Mouse (Mus musculus) lung, embryonic 16.5 days (tissue): ENCODE data around the gene Zfp618. TPM values are rescaled to one million over a fixed set of nuclear protein-coding genes. Genes with fewer than 3 reads are reported as not detected.

Experiments
- ATAC-seq: fragments of 200-750 bp; cut with Nextera tagmentation; 2 replicates; pipeline ENCODE4 v1.8.0; 2017; ENCODE audit warnings: low read depth, mild to moderate bottlenecking, moderate library complexity
- H3K27ac ChIP-seq: fragments of 300-500 bp; sonication (generic); 2 replicates; pipeline ENCODE4 v1.5.1; 2014; ENCODE audit warnings: mild to moderate bottlenecking, control low read depth, low read length
- H3K27me3 ChIP-seq: fragments of 300-500 bp; sonication (generic); 2 replicates; pipeline ENCODE4 v1.6.1; 2014; ENCODE audit warnings: low read depth, low read length, mixed read lengths; ENCODE audit not compliant: control insufficient read depth, insufficient read depth
- H3K36me3 ChIP-seq: fragments of 300-500 bp; sonication (generic); 2 replicates; pipeline ENCODE4 v1.6.1; 2014; ENCODE audit warnings: low read length; ENCODE audit not compliant: control insufficient read depth, insufficient read depth
- H3K4me1 ChIP-seq: fragments of 300-500 bp; sonication (generic); replicated peaks from 2 replicates; pipeline ENCODE4 v1.6.1; 2014; ENCODE audit warnings: low read length, mixed read lengths; ENCODE audit not compliant: control insufficient read depth, insufficient read depth
- H3K4me2 ChIP-seq: fragments of 300-500 bp; sonication (generic); 2 replicates; pipeline ENCODE4 v1.6.1; 2014; ENCODE audit warnings: low read depth, low read length, control low read depth
- H3K4me3 ChIP-seq: fragments of 300-500 bp; sonication (generic); 2 replicates; pipeline ENCODE4 v1.5.1; 2014; ENCODE audit warnings: mild to moderate bottlenecking, low read length, control low read depth
- H3K9ac ChIP-seq: fragments of 300-500 bp; sonication (generic); 2 replicates; pipeline ENCODE4 v1.6.1; 2014; ENCODE audit warnings: low read length, control low read depth
- H3K9me3 ChIP-seq: fragments of 300-500 bp; sonication (generic); 2 replicates; pipeline ENCODE4 v1.6.1; 2016; ENCODE audit warnings: low read length; ENCODE audit not compliant: control insufficient read depth
- WGBS: fragments of 180-500 bp; shearing (Covaris S2); extraction: QIAGEN DNeasy Blood & Tissue Kit; methylation state at CpG from one replicate; pipeline ENCODE4 v1.1.7; 2014; 5-methylcytosine and 5-hydroxymethylcytosine counted together
- polyA plus RNA-seq: library from polyadenylated mRNA; unstranded; fragments of >200 nt; fragmentation: Nextera tagmentation; extraction: Ambion mirVana; gene quantifications from 2 replicates; pipeline ENCODE4 v1.2.1, GENCODE M21; 2015

Zfp618 gene
- polyA plus RNA-seq, 1 experiment from 2014 or later = 26.7 TPM

DNA sequence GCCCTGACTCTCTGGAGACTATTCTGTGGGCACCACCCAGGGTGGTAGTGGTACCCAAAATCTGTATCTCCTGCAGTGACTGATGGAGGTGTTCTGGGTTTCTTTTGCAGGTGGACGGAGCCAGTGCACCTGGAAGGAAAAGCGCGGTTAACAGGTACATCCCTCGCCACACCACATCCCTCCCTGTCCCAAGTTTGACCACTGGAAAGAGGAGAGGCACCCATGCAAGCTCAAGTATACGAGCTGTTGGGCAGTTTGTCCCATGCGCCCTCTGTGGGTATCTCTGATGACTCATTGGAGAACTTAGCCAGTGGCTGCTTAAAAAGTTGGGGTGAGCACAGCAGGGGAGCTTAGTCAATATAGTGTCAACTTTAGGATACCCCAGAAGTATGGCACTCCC is 96.0 kb downstream of the Zfp618 start:
- Histone ChIP-seq H3K4me1 (peaks cover 19% of the 10 kb centered on the region), H3K4me2 (no peak overlapping the region), H3K27me3 (no peaks in the 10 kb centered on the region), H3K36me3 (0 out of 2 replicates have a peak, but pooled peaks cover 4% of the 10 kb centered on the region), H3K4me3 (no peak overlapping the region), H3K27ac (no peak overlapping the region), H3K9ac (no peak overlapping the region), H3K9me3 (no peaks in the 10 kb centered on the region)
- no peak for ATAC-seq
- WGBS = 94% methylated on average over 6 of the region's 6 CpGs

DNA sequence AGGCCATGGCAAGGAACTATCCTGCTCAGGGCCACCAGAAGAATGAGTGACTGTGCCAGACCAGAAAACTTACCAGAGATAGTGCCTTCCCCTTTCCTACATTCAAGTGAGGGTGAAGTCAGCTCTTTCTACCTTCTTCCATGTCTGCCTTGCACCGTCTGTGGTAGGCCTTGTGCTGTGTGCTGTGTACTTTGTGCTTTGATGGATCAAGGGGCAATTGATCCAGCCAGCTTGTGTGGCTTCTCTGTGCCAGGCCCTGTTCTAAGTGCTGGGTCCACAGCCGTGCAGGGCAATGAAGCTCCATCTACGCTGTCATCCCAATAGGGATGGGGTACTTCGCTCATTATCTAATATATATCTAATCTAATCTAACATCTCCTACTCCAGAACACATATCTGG is 98.0 kb downstream of the Zfp618 start:
- 93% methylated on average over 4 of the region's 4 CpGs for WGBS
- Histone ChIP-seq H3K9ac (no peak overlapping the region), H3K4me1 (peaks cover 8% of the 10 kb centered on the region), H3K36me3 (0 out of 2 replicates have a peak, but pooled peaks cover 4% of the 10 kb centered on the region), H3K9me3 (no peaks in the 10 kb centered on the region), H3K27me3 (no peaks in the 10 kb centered on the region), H3K4me2 (no peak overlapping the region), H3K4me3 (no peak overlapping the region), H3K27ac (no peak overlapping the region)
- ATAC-seq = no peak

DNA sequence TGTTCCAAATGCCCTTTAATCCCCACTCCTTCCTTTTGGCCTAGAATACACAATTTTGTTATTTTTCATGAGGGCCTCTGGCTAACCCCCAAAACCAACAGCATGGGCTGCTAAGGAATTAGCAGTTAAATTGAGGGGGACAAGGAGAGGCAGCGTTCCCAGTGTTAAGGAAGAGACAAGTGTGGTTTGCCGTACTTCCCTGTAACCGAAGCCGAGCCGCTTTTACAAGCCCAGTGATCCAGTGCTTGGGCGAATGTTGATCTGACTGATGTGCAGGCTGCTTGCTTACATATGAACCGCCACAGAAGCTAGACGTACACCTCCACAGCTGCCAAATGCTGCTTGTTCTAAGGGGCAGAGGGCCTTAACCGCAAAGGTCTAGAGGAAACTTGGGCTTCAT is 99.5 kb downstream of the Zfp618 start:
- ATAC-seq = no peak
- no peaks in the 10 kb centered on the region for H3K27me3 ChIP-seq
- H3K27ac ChIP-seq = no peak overlapping the region
- no peak overlapping the region for H3K4me3 ChIP-seq
- no peaks in the 10 kb centered on the region for H3K9me3 ChIP-seq
- H3K4me1 ChIP-seq = no peaks in the 10 kb centered on the region
- WGBS = 82% methylated on average over 9 of the region's 9 CpGs
- H3K9ac ChIP-seq = no peak overlapping the region
- H3K4me2 ChIP-seq = no peak overlapping the region
- H3K36me3 ChIP-seq = 0 out of 2 replicates have a peak, but pooled peaks cover 4% of the 10 kb centered on the region

- H3K4me3 ChIP-seq = no peak overlapping the region
- 85% methylated on average over 4 of the region's 4 CpGs for WGBS
- H3K4me1 ChIP-seq = peaks cover 10% of the 10 kb centered on the region
- ATAC-seq = no peak
- H3K36me3 ChIP-seq = 0 out of 2 replicates have a peak, but pooled peaks cover 4% of the 10 kb centered on the region
- no peak overlapping the region for H3K9ac ChIP-seq
- H3K4me2 ChIP-seq = no peak overlapping the region
- no peaks in the 10 kb centered on the region for H3K27me3 ChIP-seq
- H3K9me3 ChIP-seq = no peaks in the 10 kb centered on the region
- H3K27ac ChIP-seq = no peak overlapping the region
Observed at GRCm38 (mm10) chr4:63066796-63067195, 101.4 kb downstream of the Zfp618 start.

DNA sequence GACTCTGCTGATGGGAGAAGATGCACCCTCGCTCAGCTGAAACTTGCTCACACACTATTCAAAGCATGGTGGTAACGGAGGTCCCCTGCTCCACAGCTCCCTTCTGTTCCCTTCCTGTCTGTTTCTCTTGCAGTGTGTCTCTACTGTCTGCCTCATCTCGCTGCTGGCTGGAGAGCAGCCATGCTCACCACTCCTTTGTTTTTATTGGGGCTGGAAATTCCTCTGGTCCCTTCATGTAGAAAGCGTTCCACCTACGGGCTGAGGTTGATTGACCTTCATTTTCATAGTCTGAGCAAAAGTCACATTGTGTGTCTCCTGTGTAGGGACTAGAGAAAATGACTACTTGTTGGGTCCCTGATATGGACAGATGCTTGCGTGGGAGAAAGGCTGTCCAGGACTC is 102.4 kb downstream of the Zfp618 start:
- Histone ChIP-seq H3K4me1 (peaks cover 20% of the 10 kb centered on the region), H3K4me2 (no peak overlapping the region)
- 83% methylated on average over 6 of the region's 6 CpGs for WGBS

GRCm38 (mm10) chr4:63068499-63069175 is 103.3 kb downstream of the Zfp618 start:
- Histone ChIP-seq H3K9ac (no peak overlapping the region), H3K4me2 (no peak overlapping the region), H3K27ac (no peak overlapping the region), H3K4me1 (peaks cover 23% of the 10 kb centered on the region), H3K9me3 (no peaks in the 10 kb centered on the region), H3K27me3 (no peaks in the 10 kb centered on the region), H3K36me3 (no peaks in the 10 kb centered on the region), H3K4me3 (no peak overlapping the region)
- ATAC-seq = no peak
- 84% methylated on average over 12 of the region's 12 CpGs for WGBS

More for the DNA sequence above, 102.4 kb downstream of the Zfp618 start:
- Histone ChIP-seq H3K4me3 (no peak overlapping the region), H3K9ac (no peak overlapping the region), H3K9me3 (no peaks in the 10 kb centered on the region), H3K36me3 (0 out of 2 replicates have a peak, but pooled peaks cover 2% of the 10 kb centered on the region), H3K27ac (no peak overlapping the region), H3K27me3 (no peaks in the 10 kb centered on the region)
- no peak for ATAC-seq

DNA sequence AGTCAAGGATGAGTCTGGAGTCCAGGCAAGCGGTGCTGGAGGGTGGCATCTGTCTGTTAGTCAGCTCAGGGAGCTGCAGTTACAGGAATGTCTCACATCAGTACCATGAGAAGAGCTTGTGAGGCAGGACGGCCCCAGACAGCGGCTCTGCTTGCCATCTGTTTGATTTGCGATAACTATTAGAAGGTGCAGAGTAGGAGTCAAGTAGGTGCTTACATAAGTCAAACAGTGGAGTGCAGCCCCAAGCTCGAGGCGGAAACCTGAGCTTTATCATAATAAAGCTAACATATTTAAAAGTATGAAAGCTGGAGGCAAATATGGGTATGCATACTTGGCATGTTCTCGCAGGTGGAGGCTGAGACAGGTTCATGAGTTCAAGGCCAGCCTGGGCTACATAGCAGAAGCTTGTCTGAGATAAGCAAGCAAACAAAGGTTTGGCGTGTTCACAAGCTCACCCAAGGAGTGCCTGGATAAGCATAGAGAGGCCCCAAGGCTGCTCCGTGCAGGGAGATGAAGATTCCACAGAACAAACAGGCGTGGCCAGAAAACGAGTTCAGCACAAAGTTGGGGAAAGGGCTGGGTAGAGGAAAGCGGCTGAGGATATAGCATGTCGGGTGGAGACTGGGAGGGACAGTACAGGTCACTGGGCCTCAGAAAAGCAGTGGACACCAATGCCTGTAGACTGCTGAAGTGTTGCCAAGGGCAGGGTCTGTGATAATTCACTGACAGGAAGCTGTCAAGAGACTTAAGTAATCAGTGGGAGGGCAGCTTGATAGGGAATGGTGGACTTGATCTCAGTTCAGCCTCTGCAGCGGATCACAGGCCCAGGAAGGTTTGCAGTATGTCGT is 106.3 kb downstream of the Zfp618 start:
- Histone ChIP-seq H3K4me2 (no peak overlapping the region), H3K4me3 (no peak overlapping the region), H3K9ac (no peak overlapping the region), H3K27me3 (no peaks in the 10 kb centered on the region), H3K27ac (peak overlapping the region; percentile 52), H3K4me1 (peaks cover 23% of the 10 kb centered on the region), H3K9me3 (no peaks in the 10 kb centered on the region), H3K36me3 (no peaks in the 10 kb centered on the region)
- ATAC-seq = peak; percentile 81
- WGBS = 43% methylated on average over 15 of the region's 15 CpGs

- Histone ChIP-seq H3K36me3 (peaks cover 3% of the 10 kb centered on the region; the same call in 1 of the 2 replicates), H3K9ac (no peak overlapping the region), H3K4me1 (peaks cover 23% of the 10 kb centered on the region), H3K27ac (no peak overlapping the region), H3K27me3 (no peaks in the 10 kb centered on the region), H3K9me3 (no peaks in the 10 kb centered on the region), H3K4me2 (no peak overlapping the region), H3K4me3 (no peak overlapping the region)
- WGBS = 55% methylated on average over 2 of the region's 2 CpGs
- ATAC-seq = no peak
Observed at GRCm38 (mm10) chr4:63073139-63073538, 107.8 kb downstream of the Zfp618 start.

DNA sequence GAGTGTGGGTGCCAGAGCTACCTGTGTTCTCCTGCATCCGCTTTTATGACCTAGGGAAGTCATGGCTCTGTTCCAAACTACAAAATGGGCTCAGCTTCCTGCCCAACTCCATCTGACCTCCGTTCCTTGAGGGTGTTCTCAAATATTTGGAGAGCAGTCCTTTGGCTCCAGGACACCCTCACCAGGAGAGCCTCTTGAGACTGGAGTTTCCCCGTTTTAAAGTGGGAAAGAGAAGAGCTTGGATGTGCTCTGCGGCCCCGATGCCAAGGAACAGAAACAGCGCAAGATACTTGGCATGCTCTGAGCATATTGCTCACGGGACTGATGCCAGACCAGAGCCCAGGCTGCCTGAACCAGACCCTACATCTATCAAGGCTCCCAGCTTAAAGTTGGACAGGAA is 113.8 kb downstream of the Zfp618 start:
- WGBS = 43% methylated on average over 7 of the region's 7 CpGs
- Histone ChIP-seq H3K4me3 (no peak overlapping the region), H3K27ac (peak overlapping the region; percentile 75; the same call in 1 of the 2 replicates), H3K9ac (no peak overlapping the region), H3K9me3 (0 out of 2 replicates have a peak, but pooled peaks cover 2% of the 10 kb centered on the region), H3K27me3 (no peaks in the 10 kb centered on the region), H3K4me2 (no peak overlapping the region), H3K4me1 (peaks cover 15% of the 10 kb centered on the region), H3K36me3 (peaks cover 11% of the 10 kb centered on the region)
- peak; percentile 89 for ATAC-seq
